15 mouse cellular contexts compared by ENCODE assay signal in genomic region chr5:128389665-128390064, GRCm38 (mm10). TPM values are rescaled to one million over a fixed set of nuclear protein-coding genes. Genes with fewer than 3 reads are reported as not detected.
DNase-seq lines count a peak whose midpoint lies in the region; ATAC-seq and TF ChIP-seq lines count a peak whose summit lies in the region.
"Had no signal": no experiment of that assay in that cellular context is flagged by ENCODE, and none has a peak within 500 bp of the region (broad histone marks: within the 10 kb centered on the region; RNA-seq: fewer than 3 reads in every experiment).

No protein-coding gene starts in this region.

- WGBS in forebrain, postnatal 0 days: 54% methylated on average over 4 of the region's 4 CpGs
- WGBS in forebrain, embryonic 12.5 days: 56% methylated on average over 4 of the region's 4 CpGs
- WGBS in liver, embryonic 14.5 days (ENCODE audit: insufficient replicate concordance): 39% methylated on average over 4 of the region's 4 CpGs
- WGBS in heart, embryonic 10.5 days: 51% methylated on average over 4 of the region's 4 CpGs

- no peak overlapping the region for H3K27ac ChIP-seq in forebrain, postnatal 0 days (ENCODE audit: low read depth, low read length)
- no peak overlapping the region for H3K27ac ChIP-seq in forebrain, embryonic 12.5 days
- H3K27ac ChIP-seq in liver, embryonic 14.5 days: no peak overlapping the region
- H3K27ac ChIP-seq in heart, embryonic 10.5 days: no peak overlapping the region
- H3K27ac ChIP-seq: midbrain, embryonic 12.5 days had no signal

- H3K4me2 ChIP-seq in forebrain, postnatal 0 days (ENCODE audit: low read depth): no peak overlapping the region
- no peak overlapping the region for H3K4me2 ChIP-seq in forebrain, embryonic 12.5 days
- H3K4me2 ChIP-seq in liver, embryonic 14.5 days (ENCODE audit: low read depth): no peak overlapping the region
- H3K4me2 ChIP-seq: midbrain, embryonic 12.5 days had no signal

- peak; percentile 34; the same call in 1 of the 2 replicates for TF ChIP-seq CTCF in forebrain, postnatal 0 days (IDR thresholded peaks at IDR 0.05; ENCODE audit: low read depth)
- TF ChIP-seq CTCF in liver, embryonic 14.5 days (IDR thresholded peaks at IDR 0.05; ENCODE audit: low read depth): peak; percentile 39

- TF ChIP-seq EP300 in liver, embryonic 14.5 days (IDR thresholded peaks at IDR 0.05; ENCODE audit: low read depth): no peak

- no peak overlapping the region for H3K9ac ChIP-seq in forebrain, postnatal 0 days
- H3K9ac ChIP-seq in forebrain, embryonic 12.5 days: no peak overlapping the region
- H3K9ac ChIP-seq in liver, embryonic 14.5 days (replicated peaks): no peak overlapping the region
- H3K9ac ChIP-seq: midbrain, embryonic 12.5 days had no signal

- DNase-seq in forebrain, postnatal 0 days: no peak
- DNase-seq in liver, embryonic 14.5 days (ENCODE audit: low read depth in 3 of 3, low spot score in 3 of 3): no peak
- no peak for DNase-seq in liver
- DNase-seq in R1 (ENCODE audit: low read depth, low spot score): peak; percentile 77
- peak; percentile 27 for DNase-seq in lung, postnatal 36 days
- no peak for DNase-seq in heart, embryonic 10.5 days (ENCODE audit: low spot score)
- no peak for DNase-seq in B cell, adult 2 months
- DNase-seq: adrenal gland, adult 2 months; kidney, adult 18-20 months had no signal

- no peaks in the 10 kb centered on the region for H3K4me1 ChIP-seq in forebrain, postnatal 0 days (ENCODE audit: insufficient read depth)
- H3K4me1 ChIP-seq in forebrain, embryonic 12.5 days: no peaks in the 10 kb centered on the region
- H3K4me1 ChIP-seq in liver, embryonic 14.5 days (replicated peaks; ENCODE audit: control insufficient read depth in 2 of 2, insufficient read depth in 2 of 2, low read length in 1 of 2): no peaks in the 10 kb centered on the region
- H3K4me1 ChIP-seq in heart, embryonic 10.5 days: no peaks in the 10 kb centered on the region

- no peaks in the 10 kb centered on the region for H3K36me3 ChIP-seq in forebrain, postnatal 0 days (ENCODE audit: insufficient read depth)
- no peaks in the 10 kb centered on the region for H3K36me3 ChIP-seq in forebrain, embryonic 12.5 days (replicated peaks)
- H3K36me3 ChIP-seq in liver, embryonic 14.5 days (replicated peaks; ENCODE audit: control insufficient read depth, insufficient read depth, low read depth): no peaks in the 10 kb centered on the region
- no peaks in the 10 kb centered on the region for H3K36me3 ChIP-seq in heart, embryonic 10.5 days
- H3K36me3 ChIP-seq: midbrain, embryonic 12.5 days had no signal

- no peak overlapping the region for H3K4me3 ChIP-seq in forebrain, postnatal 0 days (ENCODE audit: low read depth, low read length)
- no peak overlapping the region for H3K4me3 ChIP-seq in forebrain, embryonic 12.5 days (replicated peaks)
- H3K4me3 ChIP-seq in liver, embryonic 14.5 days (ENCODE audit: insufficient read depth in 1 of 2, low read depth in 2 of 2, low read length in 2 of 2): no peak overlapping the region
- H3K4me3 ChIP-seq in heart, embryonic 10.5 days: no peak overlapping the region
- H3K4me3 ChIP-seq: midbrain, embryonic 12.5 days had no signal

- ATAC-seq in forebrain, postnatal 0 days: no peak
- no peak for ATAC-seq in forebrain, embryonic 12.5 days (ENCODE audit: low FRiP score)
- no peak for ATAC-seq in liver, embryonic 14.5 days (ENCODE audit: insufficient read depth)

- H3K27me3 ChIP-seq in forebrain, postnatal 0 days (ENCODE audit: insufficient read depth, low read length): no peaks in the 10 kb centered on the region
- no peaks in the 10 kb centered on the region for H3K27me3 ChIP-seq in forebrain, embryonic 12.5 days
- no peaks in the 10 kb centered on the region for H3K27me3 ChIP-seq in liver, embryonic 14.5 days (ENCODE audit: control insufficient read depth, insufficient read depth, low read length)
- H3K27me3 ChIP-seq in heart, embryonic 10.5 days (ENCODE audit: insufficient read depth, poor library complexity, severe bottlenecking): no peaks in the 10 kb centered on the region
- H3K27me3 ChIP-seq: midbrain, embryonic 12.5 days had no signal

- 0 out of 2 replicates have a peak, but pooled peaks cover 7% of the 10 kb centered on the region for H3K9me3 ChIP-seq in forebrain, postnatal 0 days (ENCODE audit: low read length)
- no peaks in the 10 kb centered on the region for H3K9me3 ChIP-seq in forebrain, embryonic 12.5 days
- no peaks in the 10 kb centered on the region; the same call in none of the 2 replicates for H3K9me3 ChIP-seq in liver, embryonic 14.5 days (ENCODE audit: control insufficient read depth, low read length)
- H3K9me3 ChIP-seq in heart, embryonic 10.5 days: no peaks in the 10 kb centered on the region

RNA-seq across cellular contexts. Expression of gene Tmem132d, which starts 43.2 kb away (rescaled TPM):
- 8.8 and 13.0 TPM in 2 replicates for total RNA-seq in forebrain, postnatal 0 days (2014; rRNA removed)
- polyA plus RNA-seq in forebrain, postnatal 0 days (2015; fragmentation: Nextera tagmentation; extraction: Ambion mirVana): 2.0 and 2.3 TPM in 2 replicates
- 0.47 and 0.60 TPM in 2 replicates for polyA plus RNA-seq in forebrain, embryonic 12.5 days (2016; fragmentation: Nextera tagmentation; extraction: Ambion mirVana)
- under 0.01 TPM in 1 of 2 replicates, not detected in the other for polyA plus RNA-seq in liver, embryonic 14.5 days (2012; rRNA removed)
- polyA plus RNA-seq in liver, embryonic 14.5 days (2014; fragmentation: Nextera tagmentation; extraction: Ambion mirVana): not detected in 2 replicates
- polyA plus RNA-seq in heart, embryonic 10.5 days (2016; fragmentation: Nextera tagmentation; extraction: Ambion mirVana): 0.29 TPM in 1 of 2 replicates, not detected in the other
- total RNA-seq: hematopoietic stem cell, adult 5-6 weeks had no signal
- polyA plus RNA-seq: C2C12; liver, embryonic 16.5 days; spleen, adult 2 months had no signal

Comparison
In these comparisons a context has a peak if more than half of its experiments do, and no peak if none do; other contexts are left out.
1. DNase-seq: peak in R1 (single experiment) and lung, postnatal 36 days (single experiment); none in forebrain, postnatal 0 days (single experiment), liver, embryonic 14.5 days (0 of 3), liver (single experiment), heart, embryonic 10.5 days (single experiment) and B cell, adult 2 months (0 of 2).